Mouse (Mus musculus): ENCODE measurements at regions not wholly inside any gene's neighbourhood (a gene's known extent, or its start where the extent isn't known, plus 50 kb on each side); places are given as distances from the start of the nearest gene placed in this dataset.
"Not testable (repeated sequence)": the region's sequence is repeated elsewhere in the genome, so short reads cannot be mapped to it uniquely, and the experiment has no call there.

DNA sequence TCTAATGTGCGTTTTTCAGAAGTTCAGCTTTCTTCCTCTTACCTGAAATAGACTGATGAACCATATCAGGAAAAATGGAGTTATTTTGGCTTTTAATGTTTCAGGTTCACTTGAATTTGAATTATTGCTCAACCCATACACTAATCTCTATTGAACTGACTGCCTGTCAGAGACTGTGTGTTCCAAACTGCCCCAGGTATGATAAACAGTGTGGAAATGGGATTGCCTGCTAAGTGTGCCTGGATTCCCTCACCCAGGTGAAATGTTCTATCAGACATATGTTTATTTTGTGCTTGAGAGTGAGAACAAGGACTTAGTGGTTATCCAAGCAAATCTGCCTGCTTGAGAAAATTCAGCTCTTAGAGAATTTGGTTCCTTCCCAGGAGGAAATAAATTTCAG is 830.2 kb downstream of the Triml1 start:
- 82% methylated on average over 1 of the region's 1 CpGs for WGBS

DNA sequence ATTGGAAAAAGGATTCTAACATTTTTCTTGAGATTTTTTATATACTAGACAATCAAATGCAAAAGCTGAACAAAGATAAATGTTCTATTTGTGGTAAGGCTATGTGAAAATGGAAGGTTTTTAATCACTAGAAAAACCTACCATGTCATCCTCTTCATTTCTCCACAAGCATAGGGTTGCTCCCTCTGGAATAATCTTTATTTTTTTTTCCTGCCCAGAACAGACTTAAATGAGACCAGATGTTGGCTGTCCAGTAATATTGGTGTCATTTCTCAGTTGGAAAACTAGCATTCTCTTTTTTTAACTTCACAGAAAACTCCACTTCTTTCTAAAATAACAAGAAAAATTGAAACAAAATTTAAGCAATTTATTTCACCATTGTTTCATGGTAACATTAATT is 849.9 kb downstream of the Triml1 start:
- Histone ChIP-seq H3K4me1 (ENCODE audit: control insufficient read depth, insufficient read depth, low read length) (no peaks in the 10 kb centered on the region), H3K27me3 (replicated peaks; ENCODE audit: control insufficient read depth, insufficient read depth, low read length) (no peaks in the 10 kb centered on the region), H3K27ac (ENCODE audit: insufficient read depth, low read depth, low read length) (no peak overlapping the region), H3K4me3 (ENCODE audit: insufficient read depth, low read depth, low read length) (no peak overlapping the region), H3K36me3 (ENCODE audit: control insufficient read depth, insufficient read depth, low read length) (no peaks in the 10 kb centered on the region)
- TF ChIP-seq POLR2A (IDR thresholded peaks at IDR 0.05; ENCODE audit: low read depth, low read length): no peak
- TF ChIP-seq CTCF (conservative IDR thresholded peaks at IDR 0.05; ENCODE audit: insufficient read depth, insufficient read length, low read depth, low read length): no peak
- no peak for DNase-seq

More for the DNA sequence above, 830.2 kb downstream of the Triml1 start:
- DNase-seq: no peak
- no peaks in the 10 kb centered on the region for H3K4me1 ChIP-seq (ENCODE audit: control insufficient read depth, insufficient read depth, low read length)
- H3K36me3 ChIP-seq (ENCODE audit: control insufficient read depth, insufficient read depth, low read length): no peaks in the 10 kb centered on the region
- H3K4me3 ChIP-seq (ENCODE audit: insufficient read depth, low read depth, low read length): no peak overlapping the region
- no peak overlapping the region for H3K27ac ChIP-seq (ENCODE audit: insufficient read depth, low read depth, low read length)
- H3K27me3 ChIP-seq (replicated peaks; ENCODE audit: control insufficient read depth, insufficient read depth, low read length): no peaks in the 10 kb centered on the region
- no peak for TF ChIP-seq POLR2A (IDR thresholded peaks at IDR 0.05; ENCODE audit: low read depth, low read length)

DNA sequence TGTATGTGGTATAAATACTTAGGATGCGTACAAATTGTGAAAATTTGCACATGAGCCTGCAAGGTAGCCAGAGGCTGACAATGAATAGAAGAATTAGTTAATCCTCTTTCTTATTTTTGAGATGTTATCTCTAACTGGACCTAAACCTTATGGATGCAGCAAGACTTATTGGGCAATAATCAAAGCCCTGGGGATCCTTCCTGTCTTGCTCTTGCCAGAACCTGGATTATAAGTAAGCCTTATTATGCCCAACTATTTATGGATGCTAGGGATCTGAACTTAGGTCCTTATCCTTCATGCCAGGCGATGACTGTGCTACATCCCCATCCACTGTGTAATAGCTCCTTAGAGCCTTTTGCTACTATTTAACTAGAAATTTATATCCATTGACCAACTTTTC is 859.3 kb downstream of the Triml1 start:
- Histone ChIP-seq H3K36me3 (ENCODE audit: control insufficient read depth, insufficient read depth, low read length) (no peaks in the 10 kb centered on the region), H3K27me3 (replicated peaks; ENCODE audit: control insufficient read depth, insufficient read depth, low read length) (no peaks in the 10 kb centered on the region), H3K4me1 (ENCODE audit: control insufficient read depth, insufficient read depth, low read length) (no peaks in the 10 kb centered on the region), H3K4me3 (ENCODE audit: insufficient read depth, low read depth, low read length) (no peak overlapping the region), H3K27ac (ENCODE audit: insufficient read depth, low read depth, low read length) (no peak overlapping the region)
- TF ChIP-seq CTCF (conservative IDR thresholded peaks at IDR 0.05; ENCODE audit: insufficient read depth, insufficient read length, low read depth, low read length) (no peak), POLR2A (IDR thresholded peaks at IDR 0.05; ENCODE audit: low read depth, low read length) (no peak)
- no peak for DNase-seq
- 94% methylated on average over 2 of the region's 2 CpGs for WGBS

DNA sequence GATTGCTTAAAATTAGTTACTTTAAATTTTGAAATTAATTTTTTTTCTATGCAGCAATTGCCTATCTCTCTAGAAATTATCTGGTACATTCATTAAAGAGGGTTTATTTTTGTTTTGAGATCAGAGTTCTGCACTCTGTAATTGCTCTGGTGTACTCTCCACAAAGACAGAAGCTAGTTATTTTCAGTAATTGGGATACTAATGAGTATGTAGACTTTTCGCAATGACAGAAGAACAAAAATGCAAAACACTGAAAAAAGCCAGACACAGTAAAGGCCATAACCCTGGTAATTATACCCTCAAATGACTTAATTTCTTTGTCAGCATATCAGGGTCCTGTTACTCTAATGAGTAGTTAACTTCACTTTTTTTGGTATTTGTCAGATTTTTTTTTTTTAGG is 836.5 kb upstream of the Frg1 start:
- Histone ChIP-seq H3K4me1 (ENCODE audit: control insufficient read depth, insufficient read depth, low read length) (no peaks in the 10 kb centered on the region), H3K27ac (ENCODE audit: insufficient read depth, low read depth, low read length) (no peak overlapping the region), H3K27me3 (replicated peaks; ENCODE audit: control insufficient read depth, insufficient read depth, low read length) (no peaks in the 10 kb centered on the region), H3K4me3 (ENCODE audit: insufficient read depth, low read depth, low read length) (no peak overlapping the region), H3K36me3 (ENCODE audit: control insufficient read depth, insufficient read depth, low read length) (no peaks in the 10 kb centered on the region)
- TF ChIP-seq CTCF (conservative IDR thresholded peaks at IDR 0.05; ENCODE audit: insufficient read depth, insufficient read length, low read depth, low read length): no peak
- no peak for TF ChIP-seq POLR2A (IDR thresholded peaks at IDR 0.05; ENCODE audit: low read depth, low read length)
- no peak for DNase-seq
- WGBS: 86% methylated on average over 1 of the region's 1 CpGs

DNA sequence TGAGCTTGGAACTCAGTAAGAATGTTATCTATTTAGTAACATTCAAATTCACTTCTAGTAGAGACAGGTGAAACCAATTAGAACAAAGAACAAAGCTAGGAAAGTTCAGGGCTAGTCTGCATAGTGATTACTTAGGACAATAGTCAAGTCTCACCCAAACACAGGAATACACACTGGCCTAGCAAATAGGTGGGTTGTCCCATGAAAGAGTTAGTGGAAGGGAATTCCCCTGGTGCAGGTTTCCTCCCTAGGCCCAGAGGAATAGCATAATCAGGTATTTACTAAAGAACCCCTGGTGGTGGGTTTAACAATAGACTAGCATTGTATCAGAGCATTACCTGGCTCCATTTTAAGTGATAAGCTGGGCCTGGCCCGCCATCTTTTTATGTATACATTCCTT is 825.4 kb upstream of the Frg1 start:
- not testable (repeated sequence) for DNase-seq; H3K4me1 ChIP-seq (ENCODE audit: control insufficient read depth, insufficient read depth, low read length); H3K27ac ChIP-seq (ENCODE audit: insufficient read depth, low read depth, low read length); H3K27me3 ChIP-seq (replicated peaks; ENCODE audit: control insufficient read depth, insufficient read depth, low read length); H3K36me3 ChIP-seq (ENCODE audit: control insufficient read depth, insufficient read depth, low read length); H3K4me3 ChIP-seq (ENCODE audit: insufficient read depth, low read depth, low read length)
- 90% methylated on average over 1 of the region's 1 CpGs for WGBS

DNA sequence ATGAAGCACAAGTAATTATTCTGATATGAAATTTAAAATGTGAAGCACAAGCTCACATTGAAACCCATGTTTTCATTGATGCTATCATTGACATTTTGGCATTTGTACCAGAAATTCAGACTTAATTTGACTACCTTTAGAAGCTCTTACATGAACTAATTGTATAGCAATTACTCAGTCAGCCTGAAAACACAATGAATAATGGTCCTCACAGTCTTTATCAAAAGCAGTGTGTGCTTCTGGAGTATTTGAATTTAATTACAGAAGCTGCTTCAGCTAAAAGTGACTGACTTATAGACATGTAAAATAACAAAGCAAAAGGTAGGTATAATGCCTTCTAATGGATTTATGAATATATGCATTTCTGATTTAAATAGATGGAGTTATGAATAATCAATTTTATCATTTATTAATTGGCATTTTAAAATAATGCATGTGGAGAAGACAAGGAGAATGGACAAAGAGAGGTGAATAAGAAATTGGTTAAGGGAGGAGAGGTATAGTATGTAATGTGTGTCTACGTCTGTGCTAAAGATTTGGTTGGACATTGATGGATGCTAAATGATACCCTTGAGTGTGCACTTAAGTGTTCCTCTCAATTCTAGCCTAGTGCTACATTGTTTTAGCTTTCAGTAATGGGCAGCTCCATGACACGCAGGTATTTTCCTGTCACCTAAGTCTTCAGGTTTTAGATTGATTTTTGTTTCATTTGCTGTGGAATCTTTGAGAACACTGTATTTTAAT is 803.2 kb upstream of the Frg1 start:
- TF ChIP-seq POLR2A (IDR thresholded peaks at IDR 0.05; ENCODE audit: low read depth, low read length) (no peak), CTCF (conservative IDR thresholded peaks at IDR 0.05; ENCODE audit: insufficient read depth, insufficient read length, low read depth, low read length) (no peak)
- no peak overlapping the region for H3K4me3 ChIP-seq (ENCODE audit: insufficient read depth, low read depth, low read length)
- H3K36me3 ChIP-seq (ENCODE audit: control insufficient read depth, insufficient read depth, low read length): no peaks in the 10 kb centered on the region
- no peaks in the 10 kb centered on the region for H3K4me1 ChIP-seq (ENCODE audit: control insufficient read depth, insufficient read depth, low read length)
- H3K27me3 ChIP-seq (replicated peaks; ENCODE audit: control insufficient read depth, insufficient read depth, low read length): no peaks in the 10 kb centered on the region
- WGBS: 68% methylated on average over 2 of the region's 2 CpGs
- no peak for DNase-seq
- H3K27ac ChIP-seq (ENCODE audit: insufficient read depth, low read depth, low read length): no peak overlapping the region

DNA sequence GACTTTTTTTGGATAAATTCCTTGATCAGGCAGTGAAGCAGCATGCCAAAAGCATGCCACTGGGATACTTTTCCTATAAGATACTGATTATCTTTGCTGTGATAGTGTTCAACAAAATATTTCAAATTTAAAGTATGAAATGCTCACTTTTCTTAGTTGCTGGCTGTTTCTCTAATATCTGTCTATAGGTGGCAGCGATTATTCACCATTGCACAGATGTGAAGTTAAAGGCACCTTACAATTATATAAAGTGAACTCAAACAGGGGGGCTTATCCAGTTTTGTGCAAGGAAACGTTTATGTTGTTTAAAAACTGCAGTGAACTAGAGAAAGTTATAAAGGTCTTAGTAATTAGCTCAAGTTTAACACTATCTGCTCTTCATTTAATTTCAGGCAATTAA is 794.1 kb upstream of the Frg1 start:
- DNase-seq: no peak
- Histone ChIP-seq H3K4me1 (ENCODE audit: control insufficient read depth, insufficient read depth, low read length) (no peaks in the 10 kb centered on the region), H3K27ac (ENCODE audit: insufficient read depth, low read depth, low read length) (no peak overlapping the region), H3K4me3 (ENCODE audit: insufficient read depth, low read depth, low read length) (no peak overlapping the region), H3K27me3 (replicated peaks; ENCODE audit: control insufficient read depth, insufficient read depth, low read length) (no peaks in the 10 kb centered on the region), H3K36me3 (ENCODE audit: control insufficient read depth, insufficient read depth, low read length) (no peaks in the 10 kb centered on the region)
- 41% methylated on average over 2 of the region's 2 CpGs for WGBS
- TF ChIP-seq CTCF (conservative IDR thresholded peaks at IDR 0.05; ENCODE audit: insufficient read depth, insufficient read length, low read depth, low read length) (no peak), POLR2A (IDR thresholded peaks at IDR 0.05; ENCODE audit: low read depth, low read length) (no peak)

DNA sequence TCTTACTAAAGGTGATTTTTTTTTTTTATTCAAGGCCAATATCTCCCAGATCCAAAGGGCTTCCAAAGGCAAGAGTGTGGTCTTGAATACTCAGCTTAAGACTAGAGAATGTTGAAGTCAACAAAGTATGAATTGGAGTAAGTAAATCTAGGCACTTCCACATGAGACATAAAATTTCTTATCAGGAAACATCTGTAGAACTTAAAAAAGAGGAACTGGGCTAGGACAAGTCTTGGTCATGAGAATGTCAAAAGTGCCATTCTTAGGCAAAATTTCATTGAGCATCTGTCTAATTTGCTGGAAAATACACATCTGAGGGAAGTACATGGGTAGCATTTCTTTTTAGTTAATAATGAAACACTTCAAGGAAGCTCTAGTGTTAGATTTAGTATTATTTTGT is 793.1 kb upstream of the Frg1 start:
- TF ChIP-seq POLR2A (IDR thresholded peaks at IDR 0.05; ENCODE audit: low read depth, low read length) (no peak), CTCF (conservative IDR thresholded peaks at IDR 0.05; ENCODE audit: insufficient read depth, insufficient read length, low read depth, low read length) (no peak)
- no peak for DNase-seq
- Histone ChIP-seq H3K36me3 (ENCODE audit: control insufficient read depth, insufficient read depth, low read length) (no peaks in the 10 kb centered on the region), H3K27ac (ENCODE audit: insufficient read depth, low read depth, low read length) (no peak overlapping the region), H3K4me1 (ENCODE audit: control insufficient read depth, insufficient read depth, low read length) (no peaks in the 10 kb centered on the region), H3K27me3 (replicated peaks; ENCODE audit: control insufficient read depth, insufficient read depth, low read length) (no peaks in the 10 kb centered on the region), H3K4me3 (ENCODE audit: insufficient read depth, low read depth, low read length) (no peak overlapping the region)

Data from kidney, adult 2 months (tissue).